Mouse (Mus musculus): ENCODE data around the gene 2510002D24Rik. TPM values are rescaled to one million over a fixed set of nuclear protein-coding genes. Genes with fewer than 3 reads are reported as not detected.
A peak's percentile ranks its signal among the peaks of the same experiment; 100 is the strongest.

Gene 2510002D24Rik
- total RNA-seq (2021), result 10 to 100 TPM; 27.5 to 30.9 TPM
- long read RNA-seq, experiment 1, transcript 2510002D24Rik-203 (2 exons, 930 nt), result minor isoform, 5 of 23 reads
- long read RNA-seq, experiment 1, transcript 2510002D24Rik-201 (3 exons, 1,281 nt), result major isoform, 13 of 23 reads
- long read RNA-seq, experiment 1, partial matches to known transcripts, result 2 of 23 reads
- long read RNA-seq, experiment 1, other reads (novel, unspliced or antisense), result 3 of 23 reads
- long read RNA-seq, experiment 2, transcript 2510002D24Rik-201 (3 exons, 1,281 nt), result minor isoform, 12 of 33 reads
- long read RNA-seq, experiment 2, transcript 2510002D24Rik-203 (2 exons, 930 nt), result major isoform, 15 of 33 reads
- long read RNA-seq, experiment 2, partial matches to known transcripts, result 6 of 33 reads
- long read RNA-seq, experiment 2, other reads (novel, unspliced or antisense), result 0 of 33 reads

DNA sequence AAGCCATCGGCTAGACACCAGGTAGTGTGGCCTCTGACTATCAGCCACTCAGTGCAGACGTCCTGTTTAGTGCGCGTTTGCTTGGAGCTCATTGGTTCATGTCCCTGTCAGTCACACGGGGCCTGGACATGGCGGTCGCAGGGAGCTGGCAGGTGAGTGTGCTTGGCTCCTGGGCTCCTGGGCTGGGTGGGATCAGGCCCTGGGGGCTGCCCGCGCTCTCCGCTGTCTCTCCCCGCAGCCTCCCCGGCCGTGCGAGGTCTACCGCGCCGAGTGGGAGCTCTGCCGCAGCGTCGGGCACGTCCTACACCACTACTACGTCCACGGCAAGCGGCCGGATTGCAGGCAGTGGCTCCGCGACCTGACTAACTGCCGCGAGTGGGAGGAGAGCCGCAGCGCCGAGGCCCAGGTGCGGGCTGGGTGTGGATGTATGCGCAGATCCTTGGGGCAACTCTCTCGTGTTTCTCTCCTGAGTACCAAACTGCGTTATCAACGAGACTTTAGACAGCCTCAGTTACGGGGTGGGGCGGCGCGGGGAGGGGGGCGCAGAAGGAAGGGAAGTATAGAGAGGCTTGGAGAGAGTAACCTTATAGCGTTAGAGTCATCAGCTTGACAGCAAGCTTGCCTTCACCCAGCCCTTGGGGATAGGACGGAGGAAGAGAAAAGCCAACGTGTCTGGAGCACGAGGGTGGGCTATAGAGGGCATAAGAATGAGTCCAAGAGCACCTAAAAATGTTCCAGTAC is at the start of gene 2510002D24Rik, which contains the start of gene Gm28539:
2510002D24Rik (plus strand) TSS at position 111 of the 741 bp plus-strand sequence.
Gm28539 (plus strand) TSS at position 117 of the 741 bp plus-strand sequence.
- Histone ChIP-seq H3K27ac (peak within 1 kb of the TSS; percentile 91), H3K4me3 (peak within 1 kb of the TSS; percentile 97)
- no peak for TF ChIP-seq CTCF (conservative IDR thresholded peaks at IDR 0.05)
- DNase-seq (ENCODE audit: low spot score in 2 of 2), result peak; percentile 91 to 92

DNA sequence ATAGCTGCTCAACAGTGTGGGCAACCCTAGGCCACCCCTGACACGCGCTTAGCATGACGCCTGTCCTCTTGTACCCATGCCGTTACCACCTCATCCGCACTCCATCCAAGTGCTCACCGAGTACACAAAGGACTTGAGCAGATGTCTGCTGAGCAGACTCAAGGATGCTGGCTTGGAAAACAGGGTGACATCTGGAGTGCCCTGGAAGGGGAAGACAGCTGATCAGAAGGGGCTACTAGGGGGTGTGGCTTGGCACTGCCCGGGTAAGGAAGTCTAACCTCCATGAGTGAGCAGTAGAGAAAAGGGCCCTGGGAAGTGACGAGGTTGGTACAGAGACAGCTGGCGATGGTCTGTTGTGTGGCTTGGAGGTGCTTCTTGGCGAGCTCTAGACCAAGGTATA is 49.7 kb upstream of the 2510002D24Rik start:
- no peak overlapping the region for H3K27ac ChIP-seq
- no peak overlapping the region for H3K4me3 ChIP-seq
- no peak for DNase-seq (ENCODE audit: low spot score in 2 of 2)
- TF ChIP-seq CTCF (conservative IDR thresholded peaks at IDR 0.05), result no peak

DNA sequence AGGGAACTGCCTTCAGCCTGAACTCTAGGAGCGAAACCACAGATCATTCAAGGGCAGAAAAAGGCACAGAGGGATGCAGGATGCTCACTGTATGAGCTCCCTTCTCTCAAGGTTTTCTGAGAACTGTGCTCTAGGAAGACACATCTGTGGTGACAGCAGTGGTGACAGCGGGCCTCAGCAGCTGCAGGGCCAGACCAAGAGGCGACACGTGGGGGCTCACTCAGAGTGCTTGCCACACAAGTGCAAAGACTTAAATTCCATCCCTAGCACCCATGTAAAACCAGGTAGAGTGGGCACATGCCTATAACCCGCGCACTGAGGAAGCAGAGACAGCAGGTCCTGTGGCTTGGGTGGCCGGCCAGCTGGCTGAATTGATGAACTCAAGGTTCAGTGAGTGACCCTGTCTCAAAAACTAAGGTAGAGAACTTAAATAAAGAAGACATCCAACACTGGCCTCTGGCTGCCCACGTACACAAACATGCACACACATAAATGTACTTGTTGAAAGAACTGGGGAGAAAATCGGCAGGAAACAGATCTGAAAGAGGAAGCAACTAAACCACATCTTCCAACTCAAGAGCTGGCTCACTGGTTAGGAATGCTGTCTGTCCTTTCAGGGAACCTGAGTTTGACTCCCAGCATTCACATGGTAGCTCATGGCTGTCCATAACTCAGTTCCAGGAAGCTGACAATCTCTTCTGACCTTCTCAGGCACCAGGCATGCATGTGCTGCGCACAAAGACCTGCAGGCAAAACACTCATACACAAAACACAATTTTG is 47.6 kb upstream of the 2510002D24Rik start:
- no peak for TF ChIP-seq CTCF (conservative IDR thresholded peaks at IDR 0.05)
- no peak for DNase-seq (ENCODE audit: low spot score in 2 of 2)
- H3K4me3 ChIP-seq, result no peak overlapping the region

DNA sequence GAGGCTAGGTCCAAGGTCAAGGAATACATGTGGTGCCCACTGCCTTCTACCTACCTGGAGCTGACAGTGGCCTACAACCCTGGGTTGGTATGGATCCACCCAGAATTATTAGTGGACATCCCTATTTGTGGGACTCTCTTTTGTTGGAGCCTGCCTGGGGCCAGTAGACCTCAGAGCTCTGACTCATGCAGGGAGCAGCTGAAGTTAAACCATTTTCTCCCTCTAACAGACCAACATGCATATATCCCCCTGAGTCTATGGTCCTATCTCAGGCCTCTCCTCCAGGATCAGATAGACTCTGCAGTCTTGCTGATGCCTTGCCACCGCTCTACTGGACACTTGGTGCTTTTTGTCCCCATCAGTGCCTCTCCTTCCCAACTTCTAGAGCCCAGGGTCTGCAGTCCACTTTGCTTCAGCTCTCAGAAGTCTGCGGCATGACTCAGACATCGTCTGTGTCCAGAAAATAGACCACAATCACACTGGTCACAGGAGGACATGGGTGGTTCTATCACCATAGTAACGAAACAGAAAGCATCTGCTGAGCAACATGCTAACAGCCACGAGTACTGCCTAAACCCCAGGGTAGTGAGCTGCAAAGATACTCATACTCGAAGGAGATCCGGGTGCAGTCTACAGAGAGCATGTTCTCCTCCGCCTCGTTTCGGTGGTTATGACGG is 41.0 kb upstream of the 2510002D24Rik start:
- TF ChIP-seq CTCF (conservative IDR thresholded peaks at IDR 0.05), result no peak
- Histone ChIP-seq H3K4me3 (no peak overlapping the region), H3K27ac (no peak overlapping the region)
- DNase-seq (ENCODE audit: low spot score in 2 of 2), result peak in 1 of 2 experiments; percentile 16

More for the DNA sequence above, 47.6 kb upstream of the 2510002D24Rik start:
- no peak overlapping the region for H3K27ac ChIP-seq

DNA sequence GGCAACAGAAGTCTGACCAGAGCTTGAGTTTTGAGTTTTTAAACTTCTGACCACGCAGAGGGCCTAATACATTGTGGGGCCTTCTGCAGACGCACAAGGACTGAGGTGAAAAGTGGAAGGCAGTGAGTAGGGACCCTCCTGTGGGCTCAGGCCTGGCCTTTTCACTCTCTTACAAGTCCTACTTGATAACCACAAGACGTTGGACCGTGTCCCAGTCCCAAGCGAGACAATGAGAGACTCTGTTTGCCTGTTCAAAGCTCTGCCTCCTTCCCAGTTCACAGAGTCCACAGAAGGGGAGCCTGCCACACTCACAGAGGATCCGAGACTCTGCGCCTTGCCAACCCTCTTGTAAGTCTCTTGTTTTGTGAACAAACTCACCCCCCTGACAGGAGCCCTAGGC is 39.7 kb upstream of the 2510002D24Rik start:
- no peak for TF ChIP-seq CTCF (conservative IDR thresholded peaks at IDR 0.05)
- no peak for DNase-seq (ENCODE audit: low spot score in 2 of 2)
- no peak overlapping the region for H3K27ac ChIP-seq
- H3K4me3 ChIP-seq, result no peak overlapping the region

DNA sequence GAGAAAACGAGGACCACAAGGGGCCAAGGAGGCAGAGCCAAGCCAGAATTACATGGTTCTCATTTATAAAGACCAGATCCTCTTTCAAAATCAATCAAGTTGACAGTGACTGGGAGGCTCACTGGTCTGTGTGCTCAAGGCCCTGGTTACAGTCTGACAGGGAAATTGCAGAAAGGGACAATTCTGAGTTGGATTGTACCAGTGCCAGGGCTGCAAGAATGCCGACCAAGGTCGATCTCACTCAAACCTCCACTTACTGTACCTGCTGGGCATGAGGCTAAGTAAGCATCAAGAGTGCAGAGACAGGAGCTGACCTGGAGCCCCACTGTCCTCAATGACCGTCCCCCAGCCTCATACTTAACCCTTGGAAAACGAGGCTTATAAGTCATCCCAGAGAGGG is 38.2 kb upstream of the 2510002D24Rik start:
- DNase-seq (ENCODE audit: low spot score in 2 of 2), result no peak
- Histone ChIP-seq H3K27ac (no peak overlapping the region), H3K4me3 (no peak overlapping the region)
- no peak for TF ChIP-seq CTCF (conservative IDR thresholded peaks at IDR 0.05)

DNA sequence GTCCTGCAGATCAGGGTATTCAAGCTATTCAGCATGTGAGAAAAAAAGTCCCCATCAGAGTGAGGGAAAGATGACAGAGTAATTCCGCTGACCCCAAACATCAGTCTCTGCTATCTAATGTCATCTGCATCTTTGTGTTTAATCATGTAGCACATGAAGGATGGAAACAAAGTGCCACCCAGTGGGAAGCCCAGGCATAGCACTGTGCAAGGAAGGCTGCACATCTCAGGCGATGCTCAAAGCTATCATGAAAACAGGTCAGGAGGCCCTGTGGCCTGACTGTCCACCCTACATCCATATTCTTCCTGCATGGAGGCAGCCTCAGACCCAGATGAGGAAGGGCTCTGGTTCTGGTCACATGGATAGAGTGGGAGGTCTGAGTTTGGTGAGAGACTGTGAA is 37.5 kb upstream of the 2510002D24Rik start:
- DNase-seq (ENCODE audit: low spot score in 2 of 2), result peak; percentile 37 to 74
- no peak overlapping the region for H3K4me3 ChIP-seq
- peak; percentile 99 for TF ChIP-seq CTCF (conservative IDR thresholded peaks at IDR 0.05)
- H3K27ac ChIP-seq, result no peak overlapping the region

DNA sequence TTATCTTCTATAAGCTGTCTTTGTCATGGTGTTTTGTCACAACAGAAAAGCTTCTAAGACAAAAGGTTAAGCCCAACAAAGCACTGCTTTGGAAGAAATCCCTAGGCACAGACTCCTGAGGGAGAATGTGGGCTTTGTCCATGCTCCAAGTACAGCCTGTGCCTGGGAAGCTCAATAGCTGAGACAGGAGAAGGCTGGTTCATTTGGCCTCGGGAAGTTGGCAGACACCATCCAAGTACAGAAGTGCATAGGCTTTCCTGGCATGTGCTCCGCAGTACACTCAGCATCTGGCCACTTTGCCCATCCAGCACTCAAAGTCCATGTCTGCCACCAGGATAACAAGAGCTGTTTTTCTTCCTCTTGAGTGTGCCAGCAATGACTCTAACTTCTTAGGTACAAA is 30.6 kb upstream of the 2510002D24Rik start:
- no peak for TF ChIP-seq CTCF (conservative IDR thresholded peaks at IDR 0.05)
- Histone ChIP-seq H3K27ac (no peak overlapping the region), H3K4me3 (no peak overlapping the region)
- no peak for DNase-seq (ENCODE audit: low spot score in 2 of 2)

DNA sequence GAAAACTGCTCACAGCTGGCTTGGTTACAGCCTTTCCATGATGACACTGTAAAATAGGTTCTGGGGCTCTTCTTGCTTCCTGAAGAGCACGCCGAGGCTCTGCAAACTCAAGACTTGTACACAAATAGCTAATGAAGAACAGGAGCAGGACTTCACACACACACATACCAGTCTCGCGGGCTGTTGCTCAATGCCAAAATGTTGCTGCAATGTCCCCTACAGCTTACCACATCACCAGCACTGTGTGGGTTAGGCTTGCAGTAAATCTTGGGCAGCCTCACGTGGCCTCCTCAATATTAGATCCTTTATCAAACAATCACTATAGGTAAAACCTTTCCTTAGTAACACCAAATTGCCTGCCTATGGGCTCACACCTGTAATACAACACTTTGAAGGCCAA is 27.4 kb upstream of the 2510002D24Rik start:
- TF ChIP-seq CTCF (conservative IDR thresholded peaks at IDR 0.05), result no peak
- Histone ChIP-seq H3K27ac (no peak overlapping the region), H3K4me3 (no peak overlapping the region)
- no peak for DNase-seq (ENCODE audit: low spot score in 2 of 2)

DNA sequence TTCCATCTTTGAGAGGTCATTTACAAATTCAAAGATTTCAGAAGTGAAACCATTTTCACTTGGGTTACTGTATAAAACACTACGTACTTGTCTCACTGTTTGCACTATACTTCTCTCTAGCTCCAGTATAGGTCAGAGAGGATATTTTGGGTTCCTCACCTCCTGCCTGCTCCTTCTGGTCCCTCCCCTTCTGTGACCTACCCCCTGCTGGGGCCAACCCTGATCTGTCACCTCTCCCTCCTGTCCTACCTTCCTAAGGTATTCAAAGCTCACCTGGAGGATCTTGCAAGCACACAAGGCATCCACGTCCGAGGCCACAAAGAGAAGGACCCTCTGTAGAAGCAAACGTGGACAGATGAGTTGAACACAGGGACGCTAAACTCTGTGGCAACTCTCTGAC is 25.3 kb upstream of the 2510002D24Rik start:
- TF ChIP-seq CTCF (conservative IDR thresholded peaks at IDR 0.05), result no peak
- peak overlapping the region; percentile 63 for H3K4me3 ChIP-seq
- H3K27ac ChIP-seq, result no peak overlapping the region
- no peak for DNase-seq (ENCODE audit: low spot score in 2 of 2)

DNA sequence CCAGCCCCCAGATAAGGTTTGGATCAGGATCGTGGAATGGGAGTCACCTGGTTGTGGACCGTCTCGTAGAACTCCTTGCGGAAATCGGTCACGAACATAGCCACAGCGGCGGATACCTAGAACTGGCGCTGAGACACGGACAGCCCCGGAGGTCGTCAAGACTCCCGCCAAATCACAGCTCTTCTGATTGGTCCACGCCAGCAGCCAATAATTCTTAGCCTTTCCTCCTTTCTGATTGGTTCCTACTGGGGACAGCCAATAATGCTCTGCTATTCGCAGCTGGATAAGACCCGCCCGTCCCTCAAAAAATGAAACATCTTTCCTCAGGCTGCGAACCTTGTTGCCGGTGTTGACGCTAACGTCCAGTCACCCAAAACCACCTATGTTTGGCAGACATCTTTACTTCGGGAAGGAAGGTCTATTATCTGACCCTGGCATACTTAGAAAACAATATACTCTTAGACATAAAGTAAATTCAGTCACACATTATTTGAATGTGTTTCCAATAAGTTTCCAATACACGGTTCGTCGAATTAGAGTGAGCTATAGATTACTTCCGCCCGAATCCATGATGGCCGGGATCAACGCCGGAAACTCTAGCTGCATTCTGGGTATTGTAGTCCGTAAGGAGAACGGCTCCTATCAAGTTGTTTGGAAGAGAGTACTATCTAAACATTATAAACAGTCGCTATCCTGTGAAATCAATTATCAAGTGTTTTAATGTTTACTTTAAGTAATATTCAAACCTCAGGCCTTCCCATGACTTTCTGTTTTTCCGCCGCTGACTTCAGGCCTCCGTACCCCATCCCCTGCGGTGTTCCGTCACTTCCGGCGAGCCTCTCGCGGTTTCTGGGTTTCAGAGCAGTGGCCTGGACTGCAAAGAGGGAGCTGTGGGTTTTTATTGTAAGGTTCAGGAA is 24.7 kb upstream of the 2510002D24Rik start, which contains the start of the genes Ufd1 and Cdc45:
Ufd1 (plus strand) TSS at position 312 of the 917 bp plus-strand sequence.
Cdc45 (minus strand) TSS at position 520 of the 917 bp plus-strand sequence.
- DNase-seq (ENCODE audit: low spot score in 2 of 2), result peak; percentile 85 to 94
- H3K4me3 ChIP-seq, result peak within 1 kb of the TSS; percentile 63
- H3K27ac ChIP-seq, result peak within 1 kb of the TSS; percentile 97
- TF ChIP-seq CTCF (conservative IDR thresholded peaks at IDR 0.05), result no peak

All from layer of hippocampus, adult 2 months (tissue).